Mouse (Mus musculus) erythroblast, embryonic 14.5 days (primary cell): ENCODE data around the gene Rnf169. TPM values are rescaled to one million over a fixed set of nuclear protein-coding genes. Genes with fewer than 3 reads are reported as not detected.

Experiments used
- H3K27me3 ChIP-seq: 2 replicates; pipeline ENCODE4 v1.6.1; 2012; ENCODE audit warnings: inconsistent platforms; ENCODE audit not compliant: control insufficient read depth
- H3K36me3 ChIP-seq: 2 replicates; pipeline ENCODE4 v1.6.1; 2012; ENCODE audit warnings: mild to moderate bottlenecking, inconsistent platforms; ENCODE audit not compliant: control insufficient read depth
- H3K4me1 ChIP-seq: 2 replicates; pipeline ENCODE4 v1.6.1; 2012; ENCODE audit warnings: inconsistent platforms; ENCODE audit not compliant: control insufficient read depth
- H3K4me3 ChIP-seq: replicated peaks from 2 replicates; pipeline ENCODE3; 2012; ENCODE audit warnings: moderate library complexity, mild to moderate bottlenecking, inconsistent platforms
- H3K9me3 ChIP-seq: 2 replicates; pipeline ENCODE4 v1.6.1; 2012; ENCODE audit warnings: low read length, inconsistent platforms, mixed read lengths; ENCODE audit not compliant: control insufficient read depth
- GATA1 ChIP-seq: IDR thresholded peaks from 2 replicates; pipeline ENCODE4 v1.6.1; 2012; ENCODE audit warnings: low read length, inconsistent platforms, mixed read lengths
- TAL1 ChIP-seq: IDR thresholded peaks from 3 replicates; pipeline ENCODE4 v1.6.1; 2012; ENCODE audit warnings: low read length, inconsistent platforms, mixed read lengths
- polyA plus RNA-seq: library from polyadenylated mRNA; stranded (reverse); fragments of >175 nt; gene quantifications from 2 replicates; pipeline ENCODE4 v1.2.3, GENCODE M21; 2012

Rnf169 gene
- polyA plus RNA-seq, 1 experiment, result 0.08 TPM

- TF ChIP-seq TAL1, result no peak
- no peak for TF ChIP-seq GATA1
These were observed 87.9 kb downstream of the Rnf169 start for GRCm38 (mm10) chr7:99892351-99892750.

DNA sequence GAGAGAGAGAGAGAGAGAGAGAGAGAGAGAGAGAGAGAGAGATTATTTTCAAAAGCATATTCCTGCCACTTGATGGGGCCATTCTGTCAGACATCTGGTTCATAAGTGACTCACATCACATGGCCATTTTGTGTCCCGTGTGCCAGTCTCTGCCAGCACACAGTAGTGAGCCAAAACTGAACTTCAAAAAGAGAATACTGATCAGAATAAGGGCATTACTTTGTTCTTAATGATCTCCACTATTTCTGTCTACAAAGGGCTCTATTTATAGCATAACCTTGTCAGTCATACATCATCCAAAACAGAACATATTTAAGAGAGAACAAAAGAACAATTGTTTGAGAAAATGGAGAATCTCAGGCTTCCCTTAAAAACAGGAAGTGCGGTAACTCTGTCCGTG lies 88.8 kb downstream of the Rnf169 start:
- Histone ChIP-seq H3K9me3 (no peaks in the 10 kb centered on the region), H3K4me3 (no peak overlapping the region), H3K36me3 (no peaks in the 10 kb centered on the region), H3K4me1 (peaks cover 2% of the 10 kb centered on the region; the same call in 1 of the 2 replicates), H3K27me3 (0 out of 2 replicates have a peak, but pooled peaks cover 2% of the 10 kb centered on the region)
- TF ChIP-seq TAL1 (no peak), GATA1 (no peak)

More at GRCm38 (mm10) chr7:99892351-99892750, 87.9 kb downstream of the Rnf169 start:
- Histone ChIP-seq H3K4me1 (peaks cover 2% of the 10 kb centered on the region; the same call in 1 of the 2 replicates), H3K4me3 (no peak overlapping the region), H3K27me3 (0 out of 2 replicates have a peak, but pooled peaks cover 2% of the 10 kb centered on the region), H3K9me3 (no peaks in the 10 kb centered on the region), H3K36me3 (no peaks in the 10 kb centered on the region)

DNA sequence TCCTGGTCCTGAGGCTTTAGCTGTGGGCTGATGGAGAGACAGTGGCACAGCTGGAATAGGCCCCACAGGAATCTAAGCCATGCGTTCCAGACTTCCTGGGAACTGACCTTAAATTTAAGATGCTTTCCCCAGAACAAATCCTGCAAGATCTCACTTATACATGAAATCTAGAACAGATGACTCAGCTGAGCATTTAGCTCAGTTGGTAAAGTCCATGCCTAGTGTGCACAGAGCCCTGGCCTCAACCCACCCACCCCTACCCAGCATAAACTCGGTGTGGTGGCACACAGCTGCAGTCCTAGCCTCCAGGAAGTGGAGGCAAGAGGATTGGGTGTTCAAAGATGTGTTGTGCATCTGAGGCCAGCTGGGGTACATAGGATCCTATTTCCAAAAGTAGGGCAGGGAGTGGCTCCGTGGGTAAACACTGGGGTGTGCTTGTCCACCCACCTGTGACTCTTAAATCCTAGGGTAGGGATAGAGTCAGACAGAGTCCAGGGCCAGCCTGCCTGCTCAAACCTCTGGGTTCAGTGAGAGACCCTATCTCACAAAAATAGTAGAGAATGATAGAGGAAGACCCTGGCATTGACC lies 90.0 kb downstream of the Rnf169 start:
- peaks cover 2% of the 10 kb centered on the region for H3K27me3 ChIP-seq

DNA sequence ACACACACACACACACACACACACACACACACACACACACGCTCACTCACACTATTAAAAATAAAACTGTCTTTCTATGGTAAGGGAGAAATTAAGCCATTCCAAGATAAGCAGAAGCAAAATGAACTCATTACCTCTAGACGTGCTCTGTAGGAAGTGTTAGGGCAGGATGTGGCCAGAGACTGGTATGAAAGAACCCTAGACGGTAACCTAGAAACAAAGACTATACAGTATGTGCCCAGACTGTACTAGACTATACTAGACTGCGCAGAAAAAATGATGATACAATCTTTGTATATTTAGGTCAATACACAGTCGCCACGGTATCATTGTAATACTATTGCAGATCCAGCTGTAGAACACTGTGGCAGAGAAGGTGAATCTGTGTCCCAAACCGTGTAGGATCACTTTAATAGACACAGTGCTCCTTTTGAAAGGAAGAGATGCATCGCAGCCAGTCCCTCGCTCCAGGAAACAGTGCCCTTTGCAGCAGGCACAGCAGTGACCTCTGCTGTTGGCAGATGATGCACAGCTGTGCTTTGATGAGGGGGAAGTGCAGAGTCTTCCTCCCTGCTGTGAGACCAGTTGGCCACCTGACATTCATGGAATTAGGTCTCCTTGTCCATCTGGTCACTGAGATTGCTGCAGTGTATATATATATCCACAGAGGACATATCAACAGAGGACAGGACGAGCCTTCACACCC lies 90.9 kb downstream of the Rnf169 start:
- Histone ChIP-seq H3K36me3 (no peaks in the 10 kb centered on the region), H3K4me3 (no peak overlapping the region), H3K9me3 (no peaks in the 10 kb centered on the region), H3K4me1 (peaks cover 2% of the 10 kb centered on the region; the same call in 1 of the 2 replicates), H3K27me3 (peaks cover 2% of the 10 kb centered on the region)
- TF ChIP-seq GATA1, result no peak
- TF ChIP-seq TAL1, result no peak

More for the DNA sequence above, 90.0 kb downstream of the Rnf169 start:
- peaks cover 2% of the 10 kb centered on the region; the same call in 1 of the 2 replicates for H3K4me1 ChIP-seq
- no peaks in the 10 kb centered on the region for H3K9me3 ChIP-seq
- TF ChIP-seq TAL1, result no peak
- TF ChIP-seq GATA1, result no peak
- no peak overlapping the region for H3K4me3 ChIP-seq
- H3K36me3 ChIP-seq, result no peaks in the 10 kb centered on the region

GRCm38 (mm10) chr7:99887743-99888142 lies 92.5 kb downstream of the Rnf169 start:
- H3K27me3 ChIP-seq, result peaks cover 4% of the 10 kb centered on the region
- H3K36me3 ChIP-seq, result no peaks in the 10 kb centered on the region
- H3K4me3 ChIP-seq, result no peak overlapping the region
- H3K9me3 ChIP-seq, result no peaks in the 10 kb centered on the region
- TF ChIP-seq GATA1 (no peak), TAL1 (no peak)
- H3K4me1 ChIP-seq, result peaks cover 2% of the 10 kb centered on the region; the same call in 1 of the 2 replicates

GRCm38 (mm10) chr7:99887230-99887735 lies 93.0 kb downstream of the Rnf169 start:
- no peak for TF ChIP-seq GATA1
- TF ChIP-seq TAL1, result no peak
- Histone ChIP-seq H3K27me3 (peaks cover 4% of the 10 kb centered on the region), H3K4me1 (peaks cover 2% of the 10 kb centered on the region; the same call in 1 of the 2 replicates), H3K36me3 (no peaks in the 10 kb centered on the region), H3K4me3 (no peak overlapping the region), H3K9me3 (no peaks in the 10 kb centered on the region)

- Histone ChIP-seq H3K27me3 (no peaks in the 10 kb centered on the region; the same call in 1 of the 2 replicates), H3K36me3 (no peaks in the 10 kb centered on the region), H3K4me1 (peaks cover 2% of the 10 kb centered on the region), H3K4me3 (no peak overlapping the region), H3K9me3 (no peaks in the 10 kb centered on the region)
- TF ChIP-seq TAL1 (no peak), GATA1 (no peak)
These were observed 102.0 kb downstream of the Rnf169 start for GRCm38 (mm10) chr7:99878254-99878653.

GRCm38 (mm10) chr7:99876345-99876744 lies 103.9 kb downstream of the Rnf169 start:
- Histone ChIP-seq H3K4me3 (no peak overlapping the region), H3K4me1 (peaks cover 2% of the 10 kb centered on the region), H3K36me3 (no peaks in the 10 kb centered on the region), H3K9me3 (no peaks in the 10 kb centered on the region), H3K27me3 (no peaks in the 10 kb centered on the region; the same call in 1 of the 2 replicates)
- TF ChIP-seq GATA1 (no peak), TAL1 (no peak)

DNA sequence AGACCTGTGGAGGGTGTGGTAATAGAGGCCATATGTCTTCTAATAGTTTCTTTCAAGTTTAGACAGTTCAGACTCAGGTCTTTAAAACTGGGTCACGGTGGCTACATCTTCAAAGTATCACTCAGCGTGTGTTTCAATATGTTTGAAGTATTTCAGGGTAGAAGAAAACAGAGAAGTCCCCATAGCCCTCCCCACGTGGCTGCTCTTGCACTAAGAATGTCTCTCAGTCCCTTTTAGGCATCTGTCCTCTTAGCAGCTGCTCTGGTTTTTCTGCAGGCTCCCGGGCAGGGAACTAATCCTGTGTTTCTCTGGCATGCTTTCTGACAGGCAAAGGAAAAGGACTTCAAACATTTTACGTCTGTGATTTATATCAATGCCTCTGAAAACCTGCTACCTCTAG lies 104.4 kb downstream of the Rnf169 start:
- no peak for TF ChIP-seq GATA1
- TF ChIP-seq TAL1, result no peak
- peaks cover 2% of the 10 kb centered on the region for H3K4me1 ChIP-seq
- no peaks in the 10 kb centered on the region for H3K9me3 ChIP-seq

More for the DNA sequence above, 104.4 kb downstream of the Rnf169 start:
- no peak overlapping the region for H3K4me3 ChIP-seq
- no peaks in the 10 kb centered on the region; the same call in 1 of the 2 replicates for H3K27me3 ChIP-seq
- no peaks in the 10 kb centered on the region for H3K36me3 ChIP-seq
